Mouse (Mus musculus) yolk sac, embryonic 10.5 days (tissue): ENCODE results near the gene Mto1.
"Not testable (repeated sequence)": the region's sequence is repeated elsewhere in the genome, so short reads cannot be mapped to it uniquely, and the experiment has no call there.

Experiments
- DNase-seq: peaks from one replicate; pipeline ENCODE4 v3.0.0-alpha.2; 2017; ENCODE audit warnings: low spot score

The Mto1 gene

GRCm38 (mm10) chr9:78506002-78506721, 58.2 kb downstream of the Mto1 start:
- peak; percentile 93 for DNase-seq

GRCm38 (mm10) chr9:78506722-78507077, 58.7 kb downstream of the Mto1 start:
- DNase-seq, result no peak

GRCm38 (mm10) chr9:78508106-78508786, 60.2 kb downstream of the Mto1 start:
- DNase-seq, result no peak

- no peak for DNase-seq
These were observed 63.7 kb downstream of the Mto1 start for GRCm38 (mm10) chr9:78511705-78512104.

- DNase-seq, result no peak
These were observed 65.9 kb downstream of the Mto1 start for GRCm38 (mm10) chr9:78513776-78514500.

GRCm38 (mm10) chr9:78514681-78515080, 66.7 kb downstream of the Mto1 start:
- DNase-seq, result no peak

GRCm38 (mm10) chr9:78516125-78516524, 68.1 kb downstream of the Mto1 start:
- DNase-seq, result no peak

GRCm38 (mm10) chr9:78517237-78517636, 69.2 kb downstream of the Mto1 start:
- not testable (repeated sequence) for DNase-seq

GRCm38 (mm10) chr9:78520127-78520779, 72.2 kb downstream of the Mto1 start:
- DNase-seq, result peak; percentile 94

- DNase-seq, result no peak
These were observed 73.0 kb downstream of the Mto1 start for GRCm38 (mm10) chr9:78520780-78521601.

- DNase-seq, result no peak
These were observed 73.7 kb downstream of the Mto1 start for GRCm38 (mm10) chr9:78521689-78522088.
